9 mouse cellular contexts compared by ENCODE assay signal in genomic region chr15:83250651-83251175, GRCm38 (mm10). TPM values are rescaled to one million over a fixed set of nuclear protein-coding genes. Genes with fewer than 3 reads are reported as not detected.
DNase-seq lines count a peak whose midpoint lies in the region; ATAC-seq and TF ChIP-seq lines count a peak whose summit lies in the region.
"Had no signal": no experiment of that assay in that cellular context is flagged by ENCODE, and none has a peak within 500 bp of the region (broad histone marks: within the 10 kb centered on the region; RNA-seq: fewer than 3 reads in every experiment).

No protein-coding gene starts in this region.

- DNase-seq in gastrocnemius, adult 2 months, result no peak
- DNase-seq in gastrocnemius, postnatal 10 days, result no peak
- DNase-seq in midbrain, embryonic 11.5 days (ENCODE audit: low spot score, missing footprints), result peak; percentile 92
- no peak for DNase-seq in frontal cortex, postnatal 14 days (ENCODE audit: low spot score in 2 of 2)
- no peak for DNase-seq in cerebellum, adult 11 months
- DNase-seq: cerebellum, adult 9-11 months had no signal

- H3K4me2 ChIP-seq in hindbrain, embryonic 15.5 days, result peak overlapping the region; percentile 96
- H3K4me2 ChIP-seq in midbrain, embryonic 11.5 days, result peak overlapping the region; percentile 91

- H3K27ac ChIP-seq in gastrocnemius, adult 2 months, result peak overlapping the region; percentile 88
- H3K27ac ChIP-seq in cortical plate, adult 2 months (ENCODE audit: insufficient read depth, low read length), result no peak overlapping the region
- H3K27ac ChIP-seq in hindbrain, embryonic 15.5 days (replicated peaks), result no peak overlapping the region
- no peak overlapping the region for H3K27ac ChIP-seq in midbrain, embryonic 11.5 days (ENCODE audit: low read depth, low read length)

- H3K4me3 ChIP-seq in gastrocnemius, adult 2 months, result peak overlapping the region; percentile 89
- H3K4me3 ChIP-seq in cortical plate, adult 2 months (ENCODE audit: insufficient read depth, low read length), result peak overlapping the region; percentile 21
- H3K4me3 ChIP-seq in hindbrain, embryonic 15.5 days, result peak overlapping the region; percentile 48
- H3K4me3 ChIP-seq in midbrain, embryonic 11.5 days (ENCODE audit: low read depth, low read length), result peak overlapping the region; percentile 44

- no peaks in the 10 kb centered on the region for H3K9me3 ChIP-seq in hindbrain, embryonic 15.5 days
- H3K9me3 ChIP-seq in midbrain, embryonic 11.5 days (ENCODE audit: control insufficient read depth, low read length), result no peaks in the 10 kb centered on the region

- no peak for TF ChIP-seq CTCF in gastrocnemius, adult 2 months (IDR thresholded peaks at IDR 0.05)
- no peak for TF ChIP-seq CTCF in cortical plate, adult 2 months (IDR thresholded peaks at IDR 0.05; ENCODE audit: extremely low read depth, insufficient read depth, low read length)

- intact Hi-C loops in gastrocnemius, adult 2 months (cut with DNase I), result loop anchor here (5.0 kb wide), 2 partner anchors 38 to 52 kb away; no protein-coding TSS in a partner anchor

- no peak for TF ChIP-seq POLR2A in cortical plate, adult 2 months (IDR thresholded peaks at IDR 0.05; ENCODE audit: extremely low read depth, insufficient read depth, low read length)

- WGBS in hindbrain, embryonic 15.5 days, result under 1% methylated on average over 20 of the region's 20 CpGs
- WGBS in midbrain, embryonic 11.5 days, result 2% methylated on average over 20 of the region's 20 CpGs

- no peak for ATAC-seq in hindbrain, embryonic 15.5 days (ENCODE audit: low FRiP score, low read depth)
- no peak for ATAC-seq in midbrain, embryonic 11.5 days (ENCODE audit: low FRiP score)
- ATAC-seq in granulocyte monocyte progenitor cell, adult 5-6 weeks (replicated peaks; ENCODE audit: poor library complexity, severe bottlenecking), result no peak

- H3K9ac ChIP-seq in hindbrain, embryonic 15.5 days, result peak overlapping the region; percentile 43
- peak overlapping the region; percentile 48 for H3K9ac ChIP-seq in midbrain, embryonic 11.5 days (ENCODE audit: low read length)

- no peaks in the 10 kb centered on the region for H3K4me1 ChIP-seq in cortical plate, adult 2 months (ENCODE audit: control insufficient read depth, insufficient read depth, low read length)
- peaks cover 13% of the 10 kb centered on the region for H3K4me1 ChIP-seq in hindbrain, embryonic 15.5 days (replicated peaks)
- peaks cover 7% of the 10 kb centered on the region; the same call in 1 of the 2 replicates for H3K4me1 ChIP-seq in midbrain, embryonic 11.5 days (ENCODE audit: control insufficient read depth, insufficient read depth, low read length)

- no peaks in the 10 kb centered on the region for H3K36me3 ChIP-seq in hindbrain, embryonic 15.5 days
- no peaks in the 10 kb centered on the region for H3K36me3 ChIP-seq in midbrain, embryonic 11.5 days (ENCODE audit: control insufficient read depth, insufficient read depth, low read length)

- peaks cover 34% of the 10 kb centered on the region for H3K27me3 ChIP-seq in hindbrain, embryonic 15.5 days
- H3K27me3 ChIP-seq in midbrain, embryonic 11.5 days (ENCODE audit: control insufficient read depth, insufficient read depth, low read length), result peaks cover 20% of the 10 kb centered on the region

RNA-seq across cellular contexts. Expression of gene A4galt, which starts 0.9 kb away (rescaled TPM):
- 1 to 10 TPM; 2.8 to 4.0 TPM for total RNA-seq in gastrocnemius, adult 2 months (2021)
- 1 to 10 TPM; 5.3 to 7.0 TPM for total RNA-seq in gastrocnemius, postnatal 10 days (2021)
- polyA plus RNA-seq in cortical plate, adult 2 months (2012; rRNA removed), result 4.6 and 4.7 TPM in 2 replicates
- polyA plus RNA-seq in hindbrain, embryonic 15.5 days (2015; fragmentation: Nextera tagmentation; extraction: Ambion mirVana), result 4.6 and 5.2 TPM in 2 replicates
- polyA plus RNA-seq in midbrain, embryonic 11.5 days (2014; fragmentation: Nextera tagmentation; extraction: Ambion mirVana), result 1.4 and 1.6 TPM in 2 replicates
- not detected in 2 replicates for total RNA-seq in granulocyte monocyte progenitor cell, adult 5-6 weeks (2014; fragmentation: Nextera tagmentation)
- not detected in 2 replicates for total RNA-seq in granulocyte monocyte progenitor cell, adult 5-6 weeks (2017)

Comparison
In these comparisons a context has a peak if more than half of its experiments do, and no peak if none do; other contexts are left out.
1. H3K4me3 ChIP-seq: peak in every context shown above with its lines; median percentile 89 in gastrocnemius, adult 2 months; 48 in hindbrain, embryonic 15.5 days; 44 in midbrain, embryonic 11.5 days; 21 in cortical plate, adult 2 months.